Mouse (Mus musculus) liver, postnatal 0 days (tissue): ENCODE results near the gene Slc2a13. TPM values are rescaled to one million over a fixed set of nuclear protein-coding genes. Genes with fewer than 3 reads are reported as not detected.

Experiments used
- ATAC-seq: fragments of 200-750 bp; cut with Nextera tagmentation; 2 replicates; pipeline ENCODE4 v1.8.0; 2017; ENCODE audit warnings: mild to moderate bottlenecking, moderate library complexity
- DNase-seq: peaks from one replicate; pipeline ENCODE4 v3.0.0-alpha.2; 2016
- H3K27ac ChIP-seq: fragments of 300-500 bp; sonication (generic); 2 replicates; pipeline ENCODE4 v1.5.1; 2014; ENCODE audit warnings: antibody characterized with exemption, moderate library complexity, mild to moderate bottlenecking, low read depth
- H3K27me3 ChIP-seq: fragments of 300-500 bp; sonication (generic); 2 replicates; pipeline ENCODE4 v1.6.1; 2014; ENCODE audit warnings: low read length, control low read depth, mixed read lengths; ENCODE audit not compliant: insufficient read depth
- H3K36me3 ChIP-seq: fragments of 300-500 bp; sonication (generic); replicated peaks from 2 replicates; pipeline ENCODE4 v1.6.1; 2014; ENCODE audit warnings: mild to moderate bottlenecking, control low read depth, low read length, moderate library complexity, mixed read lengths; ENCODE audit not compliant: insufficient read depth
- H3K4me1 ChIP-seq: fragments of 300-500 bp; sonication (generic); 2 replicates; pipeline ENCODE4 v1.6.1; 2014; ENCODE audit warnings: antibody characterized with exemption, mild to moderate bottlenecking, control low read depth; ENCODE audit not compliant: insufficient read depth
- H3K4me2 ChIP-seq: fragments of 300-500 bp; sonication (generic); 2 replicates; pipeline ENCODE4 v1.6.1; 2014; ENCODE audit warnings: low read depth, mild to moderate bottlenecking, low read length, moderate library complexity, mixed read lengths
- H3K4me3 ChIP-seq: fragments of 300-500 bp; sonication (generic); 2 replicates; pipeline ENCODE4 v1.5.1; 2014; ENCODE audit warnings: low read depth, low read length
- H3K9ac ChIP-seq: fragments of 300-500 bp; sonication (generic); replicated peaks from 2 replicates; pipeline ENCODE4 v1.6.1; 2014; ENCODE audit warnings: mild to moderate bottlenecking, moderate library complexity
- H3K9me3 ChIP-seq: fragments of 300-500 bp; sonication (generic); 2 replicates; pipeline ENCODE4 v1.6.1; 2016; ENCODE audit warnings: mild to moderate bottlenecking, control low read depth, low read length, mixed read lengths
- CTCF ChIP-seq: sonication (generic); IDR thresholded peaks from 2 replicates; pipeline ENCODE4 v1.5.1; 2016; ENCODE audit warnings: antibody characterized with exemption, low read depth
- EP300 ChIP-seq: IDR thresholded peaks from 2 replicates; pipeline ENCODE4 v1.6.1; 2016; ENCODE audit warnings: antibody characterized with exemption, low read depth, mild to moderate bottlenecking
- WGBS: fragments of 180-500 bp; shearing (Covaris S2); extraction: QIAGEN DNeasy Blood & Tissue Kit; methylation state at CpG from one replicate; pipeline ENCODE4 v1.1.7; 2014; ENCODE audit not compliant: insufficient replicate concordance; 5-methylcytosine and 5-hydroxymethylcytosine counted together
- polyA plus RNA-seq: library from polyadenylated mRNA; unstranded; fragments of >200 nt; fragmentation: Nextera tagmentation; extraction: Ambion mirVana; gene quantifications from 2 replicates; pipeline ENCODE4 v1.2.1, GENCODE M21; 2015

Slc2a13 gene
- polyA plus RNA-seq, 1 experiment from 2014 or later: 0.06 TPM

GRCm38 (mm10) chr15:91351006-91351405 is 222.1 kb downstream of the Slc2a13 start:
- Histone ChIP-seq H3K4me1 (no peaks in the 10 kb centered on the region), H3K27me3 (no peaks in the 10 kb centered on the region), H3K4me3 (no peak overlapping the region), H3K4me2 (no peak overlapping the region), H3K9me3 (no peaks in the 10 kb centered on the region), H3K9ac (no peak overlapping the region), H3K36me3 (no peaks in the 10 kb centered on the region), H3K27ac (no peak overlapping the region)
- DNase-seq (no peak), ATAC-seq (no peak)
- no peak for TF ChIP-seq EP300
- no peak for TF ChIP-seq CTCF
- 76% methylated on average over 7 of the region's 7 CpGs for WGBS

DNA sequence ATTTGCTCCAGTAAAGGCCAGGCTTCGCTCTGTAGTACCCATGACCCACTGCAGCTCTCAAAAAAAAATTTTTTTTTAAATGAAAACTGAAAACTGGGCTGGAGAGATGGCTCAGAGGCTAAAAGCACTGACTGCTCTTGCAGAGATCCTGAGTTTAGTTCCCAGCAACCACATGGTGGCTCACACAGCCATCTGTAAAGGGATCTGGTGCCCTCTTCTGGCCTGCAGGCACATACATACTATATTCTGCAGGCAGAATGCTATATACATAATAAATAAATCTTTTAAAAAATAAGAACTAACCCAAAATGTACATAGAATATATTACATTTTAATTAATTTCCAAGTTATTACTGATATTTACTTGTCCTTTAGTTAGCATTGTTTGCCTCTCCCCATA is 234.7 kb downstream of the Slc2a13 start:
- WGBS: 79% methylated on average over 1 of the region's 1 CpGs
- ATAC-seq (no peak), DNase-seq (no peak)
- H3K9me3 ChIP-seq: no peaks in the 10 kb centered on the region
- H3K36me3 ChIP-seq: no peaks in the 10 kb centered on the region
- no peaks in the 10 kb centered on the region for H3K4me1 ChIP-seq
- no peak overlapping the region for H3K4me2 ChIP-seq
- no peak overlapping the region for H3K9ac ChIP-seq
- TF ChIP-seq EP300 (no peak), CTCF (peak; percentile 46)
- no peak overlapping the region for H3K4me3 ChIP-seq
- no peak overlapping the region for H3K27ac ChIP-seq
- no peaks in the 10 kb centered on the region for H3K27me3 ChIP-seq

GRCm38 (mm10) chr15:91334416-91334900 is 238.6 kb downstream of the Slc2a13 start:
- ATAC-seq (no peak), DNase-seq (no peak)
- Histone ChIP-seq H3K4me3 (no peak overlapping the region), H3K9ac (no peak overlapping the region), H3K27me3 (no peaks in the 10 kb centered on the region), H3K9me3 (no peaks in the 10 kb centered on the region), H3K4me1 (no peaks in the 10 kb centered on the region), H3K4me2 (no peak overlapping the region), H3K27ac (no peak overlapping the region), H3K36me3 (no peaks in the 10 kb centered on the region)
- WGBS: 68% methylated on average over 6 of the region's 6 CpGs
- TF ChIP-seq CTCF (no peak), EP300 (no peak)

GRCm38 (mm10) chr15:91327748-91328147 is 245.3 kb downstream of the Slc2a13 start:
- Histone ChIP-seq H3K9me3 (no peaks in the 10 kb centered on the region), H3K36me3 (no peaks in the 10 kb centered on the region), H3K4me1 (no peaks in the 10 kb centered on the region), H3K27ac (no peak overlapping the region), H3K4me2 (no peak overlapping the region), H3K27me3 (no peaks in the 10 kb centered on the region), H3K9ac (no peak overlapping the region), H3K4me3 (no peak overlapping the region)
- ATAC-seq (no peak), DNase-seq (no peak)
- 31% methylated on average over 3 of the region's 3 CpGs for WGBS
- no peak for TF ChIP-seq EP300
- TF ChIP-seq CTCF: no peak

- no peak for ATAC-seq
- Histone ChIP-seq H3K4me3 (no peak overlapping the region), H3K9ac (no peak overlapping the region), H3K4me2 (no peak overlapping the region), H3K4me1 (no peaks in the 10 kb centered on the region), H3K27me3 (no peaks in the 10 kb centered on the region), H3K27ac (no peak overlapping the region), H3K9me3 (no peaks in the 10 kb centered on the region), H3K36me3 (no peaks in the 10 kb centered on the region)
- 77% methylated on average over 4 of the region's 4 CpGs for WGBS
- no peak for DNase-seq
- TF ChIP-seq CTCF (no peak), EP300 (no peak)
Measured at GRCm38 (mm10) chr15:91327023-91327422, 246.0 kb downstream of the Slc2a13 start.

DNA sequence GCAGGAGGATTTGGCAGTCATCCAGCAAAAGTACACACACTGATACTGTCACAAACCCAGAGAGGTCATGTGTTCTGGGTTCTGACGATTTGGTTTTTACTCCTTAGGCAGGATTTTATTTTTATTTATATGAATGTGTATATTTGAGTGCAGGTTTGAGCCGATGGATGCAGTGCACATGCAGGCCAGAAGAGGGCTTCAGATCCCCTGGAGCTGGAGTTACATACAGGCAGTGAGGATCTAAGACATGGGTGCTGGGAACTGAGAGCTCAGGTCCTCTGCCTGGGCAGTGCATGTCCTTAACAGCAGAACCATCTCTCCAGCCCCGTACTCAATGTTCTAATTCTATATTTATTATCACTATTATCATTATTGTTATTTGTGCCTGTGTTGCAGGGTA is 253.7 kb downstream of the Slc2a13 start:
- no peaks in the 10 kb centered on the region for H3K27me3 ChIP-seq
- no peak for ATAC-seq
- H3K4me1 ChIP-seq: no peaks in the 10 kb centered on the region
- no peak for TF ChIP-seq EP300
- peak; percentile 48 for TF ChIP-seq CTCF
- DNase-seq: no peak
- 55% methylated on average over 3 of the region's 3 CpGs for WGBS
- no peaks in the 10 kb centered on the region for H3K9me3 ChIP-seq
- no peak overlapping the region for H3K9ac ChIP-seq
- H3K4me3 ChIP-seq: no peak overlapping the region
- no peaks in the 10 kb centered on the region for H3K36me3 ChIP-seq
- H3K27ac ChIP-seq: no peak overlapping the region
- H3K4me2 ChIP-seq: no peak overlapping the region

GRCm38 (mm10) chr15:91316964-91317363 is 256.1 kb downstream of the Slc2a13 start:
- ATAC-seq (no peak), DNase-seq (no peak)
- Histone ChIP-seq H3K27me3 (no peaks in the 10 kb centered on the region), H3K9ac (no peak overlapping the region), H3K4me1 (no peaks in the 10 kb centered on the region), H3K4me3 (no peak overlapping the region), H3K9me3 (no peaks in the 10 kb centered on the region), H3K36me3 (no peaks in the 10 kb centered on the region), H3K4me2 (no peak overlapping the region), H3K27ac (no peak overlapping the region)
- WGBS: 63% methylated on average over 4 of the region's 4 CpGs
- TF ChIP-seq CTCF (no peak), EP300 (no peak)
